Mouse (Mus musculus): Measurements from ENCODE around the gene Scarf2. TPM values are rescaled to one million over a fixed set of nuclear protein-coding genes. Genes with fewer than 3 reads are reported as not detected.
A peak's percentile ranks its signal among the peaks of the same experiment; 100 is the strongest.

Gene Scarf2
- polyA plus RNA-seq, 1 experiment from 2014 or later: 2.7 TPM

GRCm38 (mm10) chr16:17833681-17834399 is 36.8 kb downstream of the Scarf2 start:
- peak overlapping the region; percentile 67 for H3K4me3 ChIP-seq (replicated peaks)

GRCm38 (mm10) chr16:17834543-17834942 is 37.5 kb downstream of the Scarf2 start:
- 48% methylated on average over 7 of the region's 7 CpGs for WGBS
- peak; percentile 3; the same call in 1 of the 2 replicates for ATAC-seq (ENCODE audit: low FRiP score)

More at GRCm38 (mm10) chr16:17833681-17834399, 36.8 kb downstream of the Scarf2 start:
- no peaks in the 10 kb centered on the region for H3K36me3 ChIP-seq
- under 1% methylated on average over 59 of the region's 103 CpGs for WGBS
- peak; percentile 81 for ATAC-seq (ENCODE audit: low FRiP score)
- no peaks in the 10 kb centered on the region for H3K9me3 ChIP-seq (replicated peaks)
- H3K9ac ChIP-seq (replicated peaks): peak overlapping the region; percentile 74
- peaks cover 43% of the 10 kb centered on the region for H3K4me1 ChIP-seq
- H3K4me2 ChIP-seq: peak overlapping the region; percentile 92
- H3K27me3 ChIP-seq (replicated peaks): peaks cover 46% of the 10 kb centered on the region
- peak overlapping the region; percentile 88 for H3K27ac ChIP-seq (replicated peaks)

GRCm38 (mm10) chr16:17835481-17835880 is 38.4 kb downstream of the Scarf2 start:
- H3K9me3 ChIP-seq (replicated peaks): no peaks in the 10 kb centered on the region
- peaks cover 5% of the 10 kb centered on the region for H3K36me3 ChIP-seq
- no peak for ATAC-seq (ENCODE audit: low FRiP score)
- H3K27me3 ChIP-seq (replicated peaks): peaks cover 42% of the 10 kb centered on the region
- H3K9ac ChIP-seq (replicated peaks): no peak overlapping the region
- no peak overlapping the region for H3K4me3 ChIP-seq (replicated peaks)
- 51% methylated on average over 13 of the region's 13 CpGs for WGBS
- H3K4me1 ChIP-seq: peaks cover 43% of the 10 kb centered on the region
- 0 out of 2 replicates have a peak overlapping the region, but pooled peaks have one; percentile 88 for H3K27ac ChIP-seq (replicated peaks)
- H3K4me2 ChIP-seq: peak overlapping the region; percentile 92; the same call in 1 of the 2 replicates

More at GRCm38 (mm10) chr16:17834543-17834942, 37.5 kb downstream of the Scarf2 start:
- peaks cover 46% of the 10 kb centered on the region for H3K27me3 ChIP-seq (replicated peaks)
- peak overlapping the region; percentile 74 for H3K9ac ChIP-seq (replicated peaks)
- H3K4me2 ChIP-seq: peak overlapping the region; percentile 92
- peak overlapping the region; percentile 88 for H3K27ac ChIP-seq (replicated peaks)
- no peaks in the 10 kb centered on the region for H3K9me3 ChIP-seq (replicated peaks)
- peaks cover 43% of the 10 kb centered on the region for H3K4me1 ChIP-seq
- no peaks in the 10 kb centered on the region for H3K36me3 ChIP-seq
- peak overlapping the region; percentile 67 for H3K4me3 ChIP-seq (replicated peaks)

- Histone ChIP-seq H3K4me1 (peaks cover 25% of the 10 kb centered on the region), H3K27ac (replicated peaks) (no peak within 1 kb of the TSS), H3K4me2 (no peak within 1 kb of the TSS), H3K9ac (replicated peaks) (no peak within 1 kb of the TSS), H3K9me3 (replicated peaks) (no peaks in the 10 kb centered on the region), H3K27me3 (replicated peaks) (peaks cover 21% of the 10 kb centered on the region), H3K4me3 (replicated peaks) (no peak within 1 kb of the TSS), H3K36me3 (peaks cover 30% of the 10 kb centered on the region)
- 84% methylated on average over 6 of the region's 6 CpGs for WGBS
- ATAC-seq (ENCODE audit: low FRiP score): no peak
Observed at GRCm38 (mm10) chr16:17838051-17838450, 41.0 kb downstream of the Scarf2 start, which contains the start of gene Car15. TSS of gene Car15 (minus strand) at chr16:17838364.

GRCm38 (mm10) chr16:17839976-17840375 is 42.9 kb downstream of the Scarf2 start:
- ATAC-seq (ENCODE audit: low FRiP score): no peak

GRCm38 (mm10) chr16:17842437-17842836 is 45.4 kb downstream of the Scarf2 start:
- no peak for ATAC-seq (ENCODE audit: low FRiP score)
- 97% methylated on average over 7 of the region's 7 CpGs for WGBS
- Histone ChIP-seq H3K9ac (replicated peaks) (no peak overlapping the region), H3K9me3 (replicated peaks) (no peaks in the 10 kb centered on the region), H3K4me2 (no peak overlapping the region), H3K36me3 (peaks cover 73% of the 10 kb centered on the region), H3K27ac (replicated peaks) (no peak overlapping the region), H3K4me3 (replicated peaks) (no peak overlapping the region), H3K27me3 (replicated peaks) (no peaks in the 10 kb centered on the region; the same call in 1 of the 2 replicates), H3K4me1 (no peaks in the 10 kb centered on the region)

More at GRCm38 (mm10) chr16:17839976-17840375, 42.9 kb downstream of the Scarf2 start:
- Histone ChIP-seq H3K27ac (replicated peaks) (no peak overlapping the region), H3K4me2 (no peak overlapping the region), H3K9me3 (replicated peaks) (no peaks in the 10 kb centered on the region), H3K36me3 (peaks cover 49% of the 10 kb centered on the region), H3K4me1 (peaks cover 11% of the 10 kb centered on the region), H3K4me3 (replicated peaks) (no peak overlapping the region), H3K9ac (replicated peaks) (no peak overlapping the region), H3K27me3 (replicated peaks) (peaks cover 21% of the 10 kb centered on the region)
- WGBS: 91% methylated on average over 4 of the region's 4 CpGs

- no peaks in the 10 kb centered on the region for H3K27me3 ChIP-seq (replicated peaks)
- H3K4me2 ChIP-seq: no peak overlapping the region
- H3K4me1 ChIP-seq: no peaks in the 10 kb centered on the region
- WGBS: 87% methylated on average over 10 of the region's 10 CpGs
- ATAC-seq (ENCODE audit: low FRiP score): no peak
- H3K9me3 ChIP-seq (replicated peaks): no peaks in the 10 kb centered on the region
- H3K4me3 ChIP-seq (replicated peaks): no peak overlapping the region
- no peak overlapping the region for H3K9ac ChIP-seq (replicated peaks)
- H3K27ac ChIP-seq (replicated peaks): no peak overlapping the region
- H3K36me3 ChIP-seq: peaks cover 86% of the 10 kb centered on the region
Observed at GRCm38 (mm10) chr16:17843701-17844365, 46.8 kb downstream of the Scarf2 start.

GRCm38 (mm10) chr16:17848431-17848830 is 51.3 kb downstream of the Scarf2 start:
- Histone ChIP-seq H3K9me3 (replicated peaks) (no peaks in the 10 kb centered on the region), H3K4me2 (no peak overlapping the region), H3K9ac (replicated peaks) (no peak overlapping the region), H3K27me3 (replicated peaks) (no peaks in the 10 kb centered on the region), H3K4me1 (no peaks in the 10 kb centered on the region), H3K36me3 (peaks cover 90% of the 10 kb centered on the region), H3K4me3 (replicated peaks) (no peak overlapping the region), H3K27ac (replicated peaks) (peak overlapping the region; percentile 43; the same call in 1 of the 2 replicates)
- WGBS: 94% methylated on average over 6 of the region's 6 CpGs
- no peak for ATAC-seq (ENCODE audit: low FRiP score)

GRCm38 (mm10) chr16:17848928-17849327 is 51.8 kb downstream of the Scarf2 start:
- Histone ChIP-seq H3K27me3 (replicated peaks) (no peaks in the 10 kb centered on the region), H3K27ac (replicated peaks) (peak overlapping the region; percentile 43; the same call in 1 of the 2 replicates), H3K4me1 (no peaks in the 10 kb centered on the region), H3K9ac (replicated peaks) (no peak overlapping the region), H3K4me2 (no peak overlapping the region), H3K36me3 (peaks cover 86% of the 10 kb centered on the region), H3K4me3 (replicated peaks) (no peak overlapping the region), H3K9me3 (replicated peaks) (no peaks in the 10 kb centered on the region)
- WGBS: 36% methylated on average over 1 of the region's 1 CpGs
- ATAC-seq (ENCODE audit: low FRiP score): peak; percentile 73; the same call in 1 of the 2 replicates

GRCm38 (mm10) chr16:17849486-17849885 is 52.4 kb downstream of the Scarf2 start:
- peaks cover 85% of the 10 kb centered on the region for H3K36me3 ChIP-seq
- no peak overlapping the region for H3K9ac ChIP-seq (replicated peaks)
- 88% methylated on average over 6 of the region's 6 CpGs for WGBS
- H3K4me3 ChIP-seq (replicated peaks): no peak overlapping the region
- no peak overlapping the region for H3K27ac ChIP-seq (replicated peaks)
- no peak overlapping the region for H3K4me2 ChIP-seq
- no peaks in the 10 kb centered on the region for H3K9me3 ChIP-seq (replicated peaks)
- no peak for ATAC-seq (ENCODE audit: low FRiP score)
- no peaks in the 10 kb centered on the region for H3K27me3 ChIP-seq (replicated peaks)
- no peaks in the 10 kb centered on the region for H3K4me1 ChIP-seq

GRCm38 (mm10) chr16:17851331-17851730 is 54.2 kb downstream of the Scarf2 start:
- 96% methylated on average over 5 of the region's 5 CpGs for WGBS
- Histone ChIP-seq H3K9me3 (replicated peaks) (no peaks in the 10 kb centered on the region), H3K4me1 (no peaks in the 10 kb centered on the region), H3K4me2 (no peak overlapping the region), H3K36me3 (peaks cover 82% of the 10 kb centered on the region), H3K27ac (replicated peaks) (no peak overlapping the region), H3K27me3 (replicated peaks) (no peaks in the 10 kb centered on the region), H3K4me3 (replicated peaks) (no peak overlapping the region), H3K9ac (replicated peaks) (no peak overlapping the region)
- no peak for ATAC-seq (ENCODE audit: low FRiP score)

Data from neural tube, embryonic 15.5 days (tissue).